Mouse (Mus musculus) mesoderm, embryonic 11.5 days (tissue): ENCODE measurements around the gene Gm21943.
"Not testable (repeated sequence)": the region's sequence is repeated elsewhere in the genome, so short reads cannot be mapped to it uniquely, and the experiment has no call there.

Experiments used
- DNase-seq: peaks from one replicate; pipeline ENCODE4 v3.0.0-alpha.2; 2012; ENCODE audit warnings: low read depth, low spot score

Gene Gm21943

GRCm38 (mm10) chrY:57533644-57534043, at the start of gene Gm21943:
Gene Gm21943 (minus strand): TSS chrY:57533744.
- not testable (repeated sequence) for DNase-seq
